Mouse (Mus musculus): ENCODE data around the gene Prorsd1. TPM values are rescaled to one million over a fixed set of nuclear protein-coding genes. Genes with fewer than 3 reads are reported as not detected.
"Not testable (repeated sequence)": the region's sequence is repeated elsewhere in the genome, so short reads cannot be mapped to it uniquely, and the experiment has no call there.

Gene Prorsd1
- polyA plus RNA-seq (2015; fragmentation: Nextera tagmentation; extraction: Ambion mirVana), result 13.9 and 15.4 TPM in 2 replicates

DNA sequence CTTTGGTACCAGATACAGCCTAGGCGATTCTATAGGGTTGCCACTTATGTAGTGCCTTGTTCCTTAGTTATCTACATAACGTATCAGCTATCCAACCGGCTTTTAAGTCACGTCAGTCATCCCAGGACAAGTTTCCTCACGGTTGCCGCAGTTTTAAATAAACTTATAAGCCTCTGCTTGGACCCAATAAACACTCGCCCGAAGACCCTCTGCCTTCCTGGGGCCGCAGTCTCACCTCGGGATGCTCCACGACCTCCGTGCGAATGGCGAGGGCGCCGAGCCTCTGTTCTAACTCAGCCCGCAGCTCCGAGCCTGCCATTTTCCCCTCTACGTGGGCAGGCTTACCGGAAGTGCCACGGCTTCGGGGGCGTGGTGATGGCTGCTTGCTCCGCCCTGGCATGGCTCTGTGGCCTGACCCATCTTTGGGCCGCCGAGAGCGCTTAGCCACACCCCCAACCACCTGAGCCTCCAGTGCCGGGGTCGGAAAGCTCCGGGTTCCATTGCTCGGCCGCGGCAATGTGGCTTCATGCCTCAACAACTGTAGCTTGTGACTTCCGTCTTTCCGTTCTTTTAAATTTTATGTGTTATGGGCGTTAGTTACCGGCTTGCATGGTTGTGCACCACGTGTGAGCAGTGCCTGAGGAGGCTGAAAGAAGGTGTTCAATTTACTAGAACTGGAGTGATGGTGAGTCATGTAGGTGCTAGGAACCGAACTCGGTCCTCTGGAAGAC lies at the start of gene Prorsd1:
TSS of gene Prorsd1 (minus strand) at position 352 of the 731 bp plus-strand sequence.
- H3K4me1 ChIP-seq, result peaks cover 10% of the 10 kb centered on the region; the same call in 1 of the 2 replicates
- peak within 1 kb of the TSS; percentile 66 for H3K9ac ChIP-seq
- H3K4me3 ChIP-seq, result peak within 1 kb of the TSS; percentile 58
- no peaks in the 10 kb centered on the region for H3K27me3 ChIP-seq
- WGBS, result 3% methylated on average over 40 of the region's 40 CpGs
- peak; percentile 99 for ATAC-seq
- peak within 1 kb of the TSS; percentile 68 for H3K4me2 ChIP-seq
- H3K9me3 ChIP-seq (replicated peaks), result no peaks in the 10 kb centered on the region
- peak within 1 kb of the TSS; percentile 48 for H3K27ac ChIP-seq
- H3K36me3 ChIP-seq (ENCODE audit: poor library complexity, severe bottlenecking), result peaks cover 16% of the 10 kb centered on the region; the same call in 1 of the 2 replicates

DNA sequence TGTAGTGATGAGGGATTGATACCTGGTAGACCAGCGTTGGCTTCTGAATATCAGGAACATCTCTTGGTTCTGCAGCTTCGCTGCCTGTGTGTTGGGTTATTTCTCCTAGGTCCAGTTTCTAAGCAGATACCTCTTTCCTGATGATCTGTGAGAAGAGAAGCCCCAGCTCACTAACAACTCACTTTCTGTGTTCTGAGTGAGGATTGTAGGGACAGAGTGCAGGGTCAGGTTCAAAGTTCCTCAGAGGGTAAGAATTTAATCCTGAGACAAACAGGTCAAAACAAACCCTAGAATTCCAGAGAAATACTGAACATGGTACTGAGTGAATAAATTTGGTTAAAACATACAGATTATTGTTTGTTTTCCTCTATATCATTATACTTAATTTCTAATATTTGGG lies 48.6 kb upstream of the Prorsd1 start:
- Histone ChIP-seq H3K4me1 (no peaks in the 10 kb centered on the region), H3K4me3 (no peak overlapping the region), H3K4me2 (no peak overlapping the region), H3K36me3 (ENCODE audit: poor library complexity, severe bottlenecking) (no peaks in the 10 kb centered on the region), H3K27ac (no peak overlapping the region), H3K9ac (no peak overlapping the region), H3K9me3 (replicated peaks) (no peaks in the 10 kb centered on the region), H3K27me3 (no peaks in the 10 kb centered on the region)
- WGBS, result 87% methylated on average over 2 of the region's 2 CpGs
- ATAC-seq, result no peak

DNA sequence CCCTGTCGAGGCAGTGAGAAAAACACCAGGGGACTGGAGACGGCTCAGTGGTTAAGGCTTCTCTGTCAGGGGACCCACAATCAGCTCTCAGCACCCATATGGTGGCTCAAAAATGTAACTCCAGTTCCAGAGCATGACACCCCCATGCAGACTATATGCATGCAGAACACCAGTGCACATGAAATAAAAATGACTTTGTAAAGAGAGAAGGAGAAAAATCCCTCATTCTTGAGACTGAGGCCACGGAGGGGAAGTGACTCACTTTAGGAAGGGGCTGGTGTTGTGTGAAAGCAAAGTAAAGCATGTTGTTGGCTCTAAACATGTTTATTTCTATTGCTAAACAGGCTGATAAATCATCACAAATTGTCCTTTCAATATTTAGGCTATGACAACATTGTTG lies 46.2 kb upstream of the Prorsd1 start:
- H3K4me1 ChIP-seq, result no peaks in the 10 kb centered on the region
- H3K27ac ChIP-seq, result no peak overlapping the region
- H3K36me3 ChIP-seq (ENCODE audit: poor library complexity, severe bottlenecking), result no peaks in the 10 kb centered on the region
- no peaks in the 10 kb centered on the region for H3K9me3 ChIP-seq (replicated peaks)
- 91% methylated on average over 3 of the region's 3 CpGs for WGBS
- no peak for ATAC-seq
- no peak overlapping the region for H3K9ac ChIP-seq
- no peaks in the 10 kb centered on the region for H3K27me3 ChIP-seq
- H3K4me3 ChIP-seq, result no peak overlapping the region
- H3K4me2 ChIP-seq, result no peak overlapping the region

DNA sequence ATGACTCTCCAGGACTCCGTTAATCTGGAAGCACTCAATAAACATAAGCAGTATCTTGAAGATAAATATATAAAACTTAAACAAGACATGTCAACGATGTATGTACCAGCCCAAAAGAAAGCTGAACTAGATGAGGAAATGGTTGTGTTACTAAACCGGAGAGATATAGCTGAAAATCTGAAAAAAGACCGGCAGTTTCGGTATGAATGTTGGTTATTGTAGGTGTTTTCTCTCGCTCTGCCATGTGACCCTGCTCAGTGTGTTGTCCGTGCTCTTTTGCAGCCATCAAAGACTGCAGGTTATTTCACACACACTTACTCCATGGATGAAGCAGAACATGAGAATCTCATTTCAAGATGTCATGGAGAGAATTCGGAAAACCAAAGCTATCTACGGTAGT lies 45.6 kb upstream of the Prorsd1 start:
- Histone ChIP-seq H3K27ac (no peak overlapping the region), H3K36me3 (ENCODE audit: poor library complexity, severe bottlenecking) (no peaks in the 10 kb centered on the region), H3K4me3 (no peak overlapping the region), H3K4me1 (no peaks in the 10 kb centered on the region), H3K27me3 (no peaks in the 10 kb centered on the region), H3K4me2 (no peak overlapping the region), H3K9me3 (replicated peaks) (no peaks in the 10 kb centered on the region), H3K9ac (no peak overlapping the region)
- WGBS, result 88% methylated on average over 9 of the region's 9 CpGs
- no peak for ATAC-seq

DNA sequence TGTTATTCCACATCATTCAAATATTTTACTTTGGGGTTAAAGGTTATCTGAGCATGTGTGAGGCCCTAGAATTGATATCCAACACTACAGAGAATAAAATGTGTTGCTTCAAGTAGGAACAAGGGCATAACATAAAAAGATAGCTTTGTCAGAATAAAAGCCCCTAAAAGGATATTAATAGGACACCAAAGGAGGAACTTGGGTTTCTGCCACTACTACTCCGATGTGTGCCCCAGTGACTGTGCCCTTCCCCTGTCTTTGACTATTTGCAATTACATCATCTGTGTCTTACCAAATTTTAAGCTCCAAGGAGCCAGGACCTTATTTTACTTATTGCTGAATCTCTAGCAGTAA lies 34.6 kb upstream of the Prorsd1 start:
- 93% methylated on average over 1 of the region's 1 CpGs for WGBS
- Histone ChIP-seq H3K9ac (no peak overlapping the region), H3K27ac (no peak overlapping the region), H3K9me3 (replicated peaks) (no peaks in the 10 kb centered on the region), H3K4me1 (peaks cover 16% of the 10 kb centered on the region), H3K4me3 (no peak overlapping the region), H3K27me3 (no peaks in the 10 kb centered on the region), H3K36me3 (ENCODE audit: poor library complexity, severe bottlenecking) (peaks cover 22% of the 10 kb centered on the region), H3K4me2 (no peak overlapping the region)
- ATAC-seq, result no peak

DNA sequence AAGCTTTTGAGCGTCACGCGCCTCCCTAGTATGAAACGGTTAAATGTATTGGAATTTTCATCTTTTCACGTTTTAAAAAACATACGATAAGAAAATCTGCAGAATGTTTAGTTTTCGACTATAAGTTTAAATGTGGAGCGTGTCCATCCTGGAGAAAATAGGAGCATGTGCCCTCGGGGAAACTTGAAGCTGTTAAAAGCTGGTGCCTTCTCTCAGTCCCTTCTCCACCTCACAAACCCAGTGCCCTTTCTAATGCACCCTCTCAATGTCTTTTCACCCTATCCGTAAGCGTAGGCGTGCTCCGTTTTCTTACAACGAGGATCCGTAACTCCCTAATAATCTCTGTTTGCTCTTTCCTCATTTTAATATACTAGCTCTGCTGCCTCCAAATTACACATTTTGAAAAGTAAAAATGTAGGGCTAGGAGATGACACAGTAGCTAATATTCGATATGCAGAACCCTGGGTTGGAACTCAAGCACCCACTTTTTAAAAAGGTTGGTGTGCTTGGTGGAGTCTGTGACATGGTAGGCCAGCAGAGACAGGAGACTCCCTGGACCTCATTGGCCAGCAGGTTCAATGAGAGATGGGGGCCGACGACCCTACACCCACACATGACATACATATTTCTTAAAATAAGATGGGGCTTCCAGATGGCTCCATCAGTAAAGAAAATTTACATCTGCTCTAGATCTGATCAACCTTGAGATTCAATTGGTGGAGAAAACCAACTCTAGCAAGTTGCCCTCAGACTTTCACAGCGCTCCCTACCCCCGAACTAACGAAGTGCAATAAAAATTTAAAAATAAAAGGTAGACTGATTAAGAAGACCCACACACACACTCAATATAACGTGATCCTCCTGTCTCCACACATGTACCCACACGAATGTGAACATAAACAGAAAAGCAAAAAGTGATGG lies 33.9 kb upstream of the Prorsd1 start:
- peaks cover 16% of the 10 kb centered on the region for H3K4me1 ChIP-seq
- H3K9me3 ChIP-seq (replicated peaks), result no peaks in the 10 kb centered on the region
- H3K27ac ChIP-seq, result peak overlapping the region; percentile 81; the same call in 1 of the 2 replicates
- peak overlapping the region; percentile 84 for H3K9ac ChIP-seq
- no peaks in the 10 kb centered on the region for H3K27me3 ChIP-seq
- ATAC-seq, result 0 out of 2 replicates have a peak, but pooled peaks have one; percentile 0
- H3K4me3 ChIP-seq, result peak overlapping the region; percentile 70
- 27% methylated on average over 23 of the region's 23 CpGs for WGBS
- H3K4me2 ChIP-seq, result peak overlapping the region; percentile 63
- H3K36me3 ChIP-seq (ENCODE audit: poor library complexity, severe bottlenecking), result peaks cover 28% of the 10 kb centered on the region

DNA sequence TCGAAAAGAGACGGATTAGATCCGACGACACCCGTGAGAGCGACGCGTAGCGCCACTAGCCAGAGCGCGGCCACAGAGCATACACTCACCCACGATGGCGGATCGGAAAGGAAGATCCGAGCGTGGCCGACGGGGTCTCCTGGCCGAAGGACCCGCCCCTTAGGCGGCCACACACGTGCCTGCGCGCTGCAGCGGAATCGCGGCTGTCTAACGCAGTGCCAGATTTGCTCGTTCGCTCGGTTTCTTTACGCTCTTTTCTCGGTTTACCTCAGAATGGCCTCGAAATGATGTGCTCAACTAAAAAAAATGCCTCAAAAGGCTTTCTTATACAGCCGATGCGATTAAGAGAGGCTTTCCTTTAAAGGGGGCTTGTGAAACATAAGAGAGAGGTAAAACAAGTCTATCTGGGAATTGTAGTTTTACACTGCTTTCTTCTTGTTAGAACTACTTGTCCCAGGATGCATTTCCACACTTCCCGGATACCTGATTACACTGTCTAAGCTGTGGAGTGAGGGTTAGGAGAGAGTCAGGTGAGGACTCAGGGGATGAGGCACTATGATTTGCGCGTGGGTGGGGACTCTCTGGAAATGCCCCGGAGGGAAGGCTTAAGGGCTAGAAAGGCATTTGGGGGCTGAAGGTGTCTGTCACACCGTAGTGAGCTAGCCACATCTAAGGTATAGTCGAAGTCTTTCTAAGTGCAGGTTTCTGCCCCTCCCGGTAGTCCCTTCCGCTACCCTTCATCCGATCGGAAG lies 33.1 kb upstream of the Prorsd1 start, which contains the start of the genes Clhc1 and Rps27a:
TSS of gene Clhc1 (plus strand) at position 199 of the 752 bp plus-strand sequence.
TSS of gene Rps27a (minus strand) at position 358 of the 752 bp plus-strand sequence.
- peak within 1 kb of the TSS; percentile 70 for H3K4me3 ChIP-seq
- peak within 1 kb of the TSS; percentile 81 for H3K27ac ChIP-seq
- WGBS, result 1% methylated on average over 46 of the region's 46 CpGs
- peak within 1 kb of the TSS; percentile 68 for H3K4me2 ChIP-seq
- peaks cover 37% of the 10 kb centered on the region for H3K36me3 ChIP-seq (ENCODE audit: poor library complexity, severe bottlenecking)
- no peaks in the 10 kb centered on the region for H3K9me3 ChIP-seq (replicated peaks)
- ATAC-seq, result peak; percentile 98
- H3K4me1 ChIP-seq, result peaks cover 16% of the 10 kb centered on the region
- peak within 1 kb of the TSS; percentile 84 for H3K9ac ChIP-seq
- no peaks in the 10 kb centered on the region for H3K27me3 ChIP-seq

DNA sequence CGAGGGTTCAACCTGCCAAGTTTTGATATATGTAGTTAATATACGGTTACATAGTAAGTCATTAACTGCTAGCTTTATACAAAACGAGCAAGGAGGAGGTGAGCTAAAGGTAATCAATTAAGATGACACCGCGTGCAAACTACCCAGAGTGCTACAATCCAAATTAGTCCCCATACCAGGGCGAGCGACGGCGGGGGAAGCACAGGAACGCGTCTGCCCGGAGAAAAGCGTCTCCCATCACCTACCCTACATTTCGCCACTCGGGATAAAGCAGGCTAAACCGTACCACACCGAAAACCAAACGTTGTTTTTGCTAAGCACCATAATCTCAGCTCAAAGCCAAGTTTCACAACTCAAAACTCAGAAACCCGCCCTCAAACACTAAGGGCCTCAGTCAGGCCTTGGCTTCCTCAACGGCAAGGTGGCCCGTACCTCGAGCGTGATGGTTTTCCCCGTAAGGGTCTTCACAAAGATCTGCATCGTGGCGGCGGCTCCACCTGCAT lies 32.5 kb upstream of the Prorsd1 start:
- Histone ChIP-seq H3K27me3 (no peaks in the 10 kb centered on the region), H3K9ac (peak overlapping the region; percentile 84), H3K9me3 (replicated peaks) (no peaks in the 10 kb centered on the region), H3K4me2 (peak overlapping the region; percentile 68), H3K36me3 (ENCODE audit: poor library complexity, severe bottlenecking) (peaks cover 42% of the 10 kb centered on the region), H3K4me3 (peak overlapping the region; percentile 70), H3K4me1 (peaks cover 16% of the 10 kb centered on the region), H3K27ac (peak overlapping the region; percentile 81)
- under 1% methylated on average over 27 of the region's 27 CpGs for WGBS
- peak; percentile 9 for ATAC-seq

DNA sequence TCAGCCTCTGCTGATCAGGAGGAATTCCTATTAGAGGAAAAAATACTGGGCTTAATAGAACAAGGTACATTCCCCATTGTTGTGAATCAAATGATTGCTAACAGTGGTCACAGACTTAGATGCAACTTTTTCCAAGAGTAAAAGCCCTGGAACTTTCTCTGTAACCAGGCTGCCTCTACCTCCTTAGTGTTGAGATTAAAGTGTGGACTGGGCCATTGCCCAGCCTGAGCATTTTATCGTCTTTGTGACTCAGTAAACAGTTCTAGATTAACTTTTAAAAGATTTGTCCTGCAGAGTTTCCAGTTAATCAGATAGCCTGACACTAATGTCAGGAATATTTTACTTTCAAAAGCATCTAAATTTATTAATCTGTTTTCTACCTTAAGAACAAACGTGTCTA lies 31.9 kb upstream of the Prorsd1 start:
- WGBS, result 27% methylated on average over 2 of the region's 2 CpGs
- Histone ChIP-seq H3K9me3 (replicated peaks) (no peaks in the 10 kb centered on the region), H3K27ac (no peak overlapping the region), H3K4me3 (peak overlapping the region; percentile 70), H3K4me2 (peak overlapping the region; percentile 68), H3K9ac (peak overlapping the region; percentile 84), H3K4me1 (peaks cover 16% of the 10 kb centered on the region), H3K27me3 (no peaks in the 10 kb centered on the region), H3K36me3 (ENCODE audit: poor library complexity, severe bottlenecking) (peaks cover 44% of the 10 kb centered on the region)
- no peak for ATAC-seq

DNA sequence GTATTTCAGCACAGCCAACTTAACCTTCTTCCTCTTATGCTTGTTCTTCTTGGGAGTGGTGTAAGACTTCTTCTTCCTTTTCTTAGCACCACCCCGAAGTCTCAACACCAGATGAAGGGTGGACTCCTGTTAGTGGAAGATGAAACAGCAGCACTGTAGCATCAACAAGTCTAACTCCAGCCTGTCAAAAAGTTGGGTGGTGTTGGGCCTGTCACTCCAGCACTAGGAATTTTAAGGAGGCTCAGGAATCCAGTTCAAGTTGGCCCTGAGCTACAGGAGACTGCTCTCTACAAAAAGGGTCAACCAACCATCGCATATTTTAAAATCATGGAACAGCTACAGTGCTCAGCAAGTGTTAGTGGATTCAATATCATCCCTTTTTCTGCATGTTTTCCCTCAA lies 31.5 kb upstream of the Prorsd1 start:
- not testable (repeated sequence) for H3K27me3 ChIP-seq; ATAC-seq; H3K9me3 ChIP-seq (replicated peaks); H3K27ac ChIP-seq
- peaks cover 16% of the 10 kb centered on the region for H3K4me1 ChIP-seq
- H3K4me2 ChIP-seq, result peak overlapping the region; percentile 68
- peak overlapping the region; percentile 70 for H3K4me3 ChIP-seq
- H3K36me3 ChIP-seq (ENCODE audit: poor library complexity, severe bottlenecking), result peaks cover 48% of the 10 kb centered on the region
- H3K9ac ChIP-seq, result peak overlapping the region; percentile 84
- WGBS, result 91% methylated on average over 2 of the region's 2 CpGs

DNA sequence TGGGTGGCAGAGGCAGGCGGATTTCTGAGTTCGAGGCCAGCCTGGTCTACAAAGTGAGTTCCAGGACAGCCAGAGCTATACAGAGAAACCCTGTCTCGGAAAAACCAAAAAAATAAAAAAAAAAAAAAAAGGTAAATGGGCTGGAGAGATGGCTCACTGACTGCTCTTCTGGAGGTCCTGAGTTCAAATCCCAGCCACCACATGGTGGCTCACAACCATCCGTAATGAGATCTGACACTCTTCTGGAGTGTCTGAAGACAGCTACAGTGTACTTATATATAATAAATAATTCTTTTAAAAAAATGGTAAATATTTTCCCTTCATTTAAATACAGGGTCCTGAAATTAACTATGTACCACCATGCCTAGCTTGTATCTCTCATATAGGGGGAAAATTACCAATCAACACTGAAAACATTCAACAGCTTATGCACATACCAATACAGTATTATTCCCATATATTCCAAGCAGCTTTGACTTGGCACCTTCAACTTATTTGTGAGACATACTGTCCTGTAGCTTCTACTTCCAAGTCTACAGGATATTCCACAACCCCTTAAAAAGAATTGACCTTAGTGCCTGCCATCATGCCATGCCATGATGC lies 30.4 kb upstream of the Prorsd1 start:
- not testable (repeated sequence) for ATAC-seq; H3K27me3 ChIP-seq; H3K27ac ChIP-seq; H3K9me3 ChIP-seq (replicated peaks); H3K9ac ChIP-seq; H3K4me3 ChIP-seq; H3K4me2 ChIP-seq
- WGBS, result 87% methylated on average over 4 of the region's 4 CpGs
- Histone ChIP-seq H3K36me3 (ENCODE audit: poor library complexity, severe bottlenecking) (peaks cover 53% of the 10 kb centered on the region), H3K4me1 (peaks cover 16% of the 10 kb centered on the region)

Data from forebrain, embryonic 13.5 days (tissue).